Mouse (Mus musculus) lung, adult 2 months (tissue): Measurements from ENCODE around the gene Gdpd1.

ENCODE experiments used
- CTCF ChIP-seq: fragments of 200-500 bp; IDR thresholded peaks from 2 replicates; pipeline ENCODE4 v1.5.1; 2011; ENCODE audit warnings: mild to moderate bottlenecking, low read length, control low read depth; ENCODE audit not compliant: insufficient read depth
- POLR2A ChIP-seq: fragments of 200-500 bp; IDR thresholded peaks from 2 replicates; pipeline ENCODE4 v1.6.1; 2011; ENCODE audit warnings: low read depth, mild to moderate bottlenecking, control low read depth, low read length, borderline replicate concordance; ENCODE audit errors: extremely low read depth

- TF ChIP-seq CTCF: no peak
- no peak for TF ChIP-seq POLR2A
Observed at GRCm38 (mm10) chr11:87028212-87028611, 45.6 kb downstream of the Gdpd1 start.
